In genomic region chr17:72926994-72927393, GRCm38 (mm10) we compare ENCODE assay signal across 12 mouse cellular contexts. TPM values are rescaled to one million over a fixed set of nuclear protein-coding genes. Genes with fewer than 3 reads are reported as not detected.
DNase-seq lines count a peak whose midpoint lies in the region; ATAC-seq and TF ChIP-seq lines count a peak whose summit lies in the region.
"Had no signal": no experiment of that assay in that cellular context is flagged by ENCODE, and none has a peak within 500 bp of the region (broad histone marks: within the 10 kb centered on the region; RNA-seq: fewer than 3 reads in every experiment).

No protein-coding gene starts in this region.

- ATAC-seq in heart, postnatal 0 days (ENCODE audit: insufficient read depth, low read depth): no peak
- no peak for ATAC-seq in heart, embryonic 11.5 days (replicated peaks; ENCODE audit: insufficient number of reproducible peaks, low FRiP score, low TSS enrichment)

- H3K79me2 ChIP-seq in macrophage (ENCODE audit: inconsistent target): peaks cover 83% of the 10 kb centered on the region

- 44% methylated on average over 8 of the region's 8 CpGs for WGBS in heart, postnatal 0 days
- 75% methylated on average over 8 of the region's 8 CpGs for whole genome bisulfite sequencing in heart, embryonic 11.5 days (ENCODE audit: insufficient replicate concordance)
- WGBS in macrophage (ENCODE audit: missing documents): 19% methylated on average over 8 of the region's 8 CpGs

- H3K4me3 ChIP-seq in heart, postnatal 0 days (ENCODE audit: low read depth, low read length): 0 out of 2 replicates have a peak overlapping the region, but pooled peaks have one; percentile 1
- H3K4me3 ChIP-seq in heart, embryonic 11.5 days (ENCODE audit: low read depth, low read length): no peak overlapping the region
- no peak overlapping the region for H3K4me3 ChIP-seq in embryonic fibroblast, embryonic 13.5 days (ENCODE audit: insufficient read depth, low read length)
- no peak overlapping the region for H3K4me3 ChIP-seq in macrophage (ENCODE audit: inconsistent target)
- H3K4me3 ChIP-seq: embryonic facial prominence, embryonic 12.5 days; intestine, embryonic 15.5 days; lung, embryonic 15.5 days; myocyte had no signal

- peaks cover 68% of the 10 kb centered on the region for H3K4me1 ChIP-seq in heart, postnatal 0 days (ENCODE audit: control insufficient read depth, insufficient read depth)
- H3K4me1 ChIP-seq in heart, embryonic 11.5 days (ENCODE audit: control insufficient read depth, insufficient read depth, low read length): peaks cover 46% of the 10 kb centered on the region
- peaks cover 7% of the 10 kb centered on the region for H3K4me1 ChIP-seq in embryonic fibroblast, embryonic 13.5 days (ENCODE audit: control insufficient read depth, insufficient read depth, low read length)

- peak overlapping the region; percentile 96 for H3K27ac ChIP-seq in heart, postnatal 0 days (ENCODE audit: low read depth)
- H3K27ac ChIP-seq in heart, embryonic 11.5 days (ENCODE audit: low read depth, low read length): no peak overlapping the region
- H3K27ac ChIP-seq in embryonic fibroblast, embryonic 13.5 days (ENCODE audit: insufficient read depth, low read length): peak overlapping the region; percentile 14; the same call in 1 of the 2 replicates
- peak overlapping the region; percentile 8; the same call in 1 of the 2 replicates for H3K27ac ChIP-seq in macrophage

- H3K9ac ChIP-seq in heart, postnatal 0 days (replicated peaks; ENCODE audit: low read depth, low read length): peak overlapping the region; percentile 30
- no peak overlapping the region for H3K9ac ChIP-seq in heart, embryonic 11.5 days (ENCODE audit: low read depth, low read length)
- H3K9ac ChIP-seq: embryonic facial prominence, embryonic 12.5 days; intestine, embryonic 15.5 days; lung, embryonic 15.5 days had no signal

- H3K9me3 ChIP-seq in heart, postnatal 0 days (replicated peaks; ENCODE audit: control insufficient read depth, low read length): no peaks in the 10 kb centered on the region
- no peaks in the 10 kb centered on the region for H3K9me3 ChIP-seq in heart, embryonic 11.5 days (replicated peaks; ENCODE audit: control insufficient read depth, low read length)
- H3K9me3 ChIP-seq: embryonic facial prominence, embryonic 12.5 days; intestine, embryonic 15.5 days; lung, embryonic 15.5 days had no signal

- TF ChIP-seq POLR2A in embryonic fibroblast, embryonic 13.5 days (IDR thresholded peaks at IDR 0.05; ENCODE audit: low read depth, low read length): no peak

- H3K36me3 ChIP-seq in heart, postnatal 0 days (replicated peaks; ENCODE audit: control insufficient read depth, insufficient read depth, low read length): peaks cover 78% of the 10 kb centered on the region
- H3K36me3 ChIP-seq in heart, embryonic 11.5 days (ENCODE audit: control insufficient read depth, insufficient read depth, low read length): peaks cover 36% of the 10 kb centered on the region
- peaks cover 35% of the 10 kb centered on the region; the same call in 1 of the 2 replicates for H3K36me3 ChIP-seq in macrophage (ENCODE audit: inconsistent target)

- peak overlapping the region; percentile 90 for H3K4me2 ChIP-seq in heart, postnatal 0 days (ENCODE audit: low read depth, low read length)
- no peak overlapping the region for H3K4me2 ChIP-seq in heart, embryonic 11.5 days
- H3K4me2 ChIP-seq: embryonic facial prominence, embryonic 12.5 days; intestine, embryonic 15.5 days; lung, embryonic 15.5 days had no signal

- no peak for DNase-seq in heart, postnatal 0 days (ENCODE audit: low spot score)
- DNase-seq in lung, postnatal 10 days: peak; percentile 8
- DNase-seq in lung, postnatal 36 days: no peak
- no peak for DNase-seq in cerebellum, postnatal 10 days
- DNase-seq: cerebellum, adult 8-10 months had no signal

- no peak for TF ChIP-seq EP300 in heart, postnatal 0 days (IDR thresholded peaks at IDR 0.05; ENCODE audit: low read depth)

- no peak for TF ChIP-seq CTCF in heart, postnatal 0 days (IDR thresholded peaks at IDR 0.05; ENCODE audit: low read depth)
- TF ChIP-seq CTCF in embryonic fibroblast, embryonic 13.5 days (IDR thresholded peaks at IDR 0.05; ENCODE audit: borderline replicate concordance, insufficient read depth, low read length): no peak

- no peaks in the 10 kb centered on the region for H3K27me3 ChIP-seq in heart, postnatal 0 days (ENCODE audit: control insufficient read depth, insufficient read depth, low read length)
- H3K27me3 ChIP-seq in heart, embryonic 11.5 days (ENCODE audit: control insufficient read depth, insufficient read depth, low read length): no peaks in the 10 kb centered on the region
- H3K27me3 ChIP-seq: embryonic facial prominence, embryonic 12.5 days; intestine, embryonic 15.5 days; lung, embryonic 15.5 days had no signal

RNA-seq across cellular contexts. Expression of gene Lbh, which starts 8.9 kb away (rescaled TPM):
- total RNA-seq in heart, postnatal 0 days (2014; rRNA removed; ENCODE audit: low replicate concordance): 453 and 478 TPM in 2 replicates
- 28.5 and 31.1 TPM in 2 replicates for polyA plus RNA-seq in heart, postnatal 0 days (2015; fragmentation: Nextera tagmentation; extraction: Ambion mirVana)
- 19.1 and 22.8 TPM in 2 replicates for polyA plus RNA-seq in heart, embryonic 11.5 days (2014; fragmentation: Nextera tagmentation; extraction: Ambion mirVana)
- polyA plus RNA-seq in embryonic fibroblast, embryonic 13.5 days (2011; ENCODE audit: insufficient read length, low read depth, missing spikeins): 241 and 297 TPM in 2 replicates
- total RNA-seq in macrophage (2018; cell fraction: chromatin; rRNA removed): 10 to 100 TPM in 1 of 26 experiments, 1 to 10 TPM in 25; 1.2 to 13.3 (median 3.1) TPM
- total RNA-seq in macrophage (2018; cell fraction: cytosol; rRNA removed): 10 to 100 TPM; 12.3 to 39.9 (median 24.0) TPM
- 10 to 100 TPM in 18 of 26 experiments, 1 to 10 TPM in 8; 5.6 to 31.9 (median 11.8) TPM for total RNA-seq in macrophage (2018; cell fraction: nucleus; rRNA removed)
- 28.0 to 32.2 TPM (median 30.6 TPM) in 3 replicates for polyA plus RNA-seq in macrophage (2018)
